Mouse (Mus musculus) urinary bladder, postnatal 10 days (tissue): ENCODE results near the gene Sumf1.
A peak's percentile ranks its signal among the peaks of the same experiment; 100 is the strongest.

ENCODE experiments used
- DNase-seq: peaks from one replicate; pipeline ENCODE4 v3.0.0; 2022; ENCODE audit warnings: low spot score

Sumf1 gene

GRCm38 (mm10) chr6:108184847-108185684, at the start of gene Sumf1:
Gene Sumf1 (minus strand): TSS chr6:108185582.
- DNase-seq = peak; percentile 79

GRCm38 (mm10) chr6:108234536-108234935, 49.2 kb upstream of the Sumf1 start:
- DNase-seq = no peak

- DNase-seq = no peak
Measured at GRCm38 (mm10) chr6:108233070-108233469, 47.7 kb upstream of the Sumf1 start.

- no peak for DNase-seq
Measured at GRCm38 (mm10) chr6:108231892-108232710, 46.7 kb upstream of the Sumf1 start.

GRCm38 (mm10) chr6:108230608-108231007, 45.2 kb upstream of the Sumf1 start:
- DNase-seq = no peak

GRCm38 (mm10) chr6:108228601-108229000, 43.2 kb upstream of the Sumf1 start:
- DNase-seq = no peak

- DNase-seq = no peak
Measured at GRCm38 (mm10) chr6:108228048-108228447, 42.7 kb upstream of the Sumf1 start.

- no peak for DNase-seq
Measured at GRCm38 (mm10) chr6:108227461-108227860, 42.1 kb upstream of the Sumf1 start.

GRCm38 (mm10) chr6:108226230-108226629, 40.8 kb upstream of the Sumf1 start:
- no peak for DNase-seq

- DNase-seq = no peak
Measured at GRCm38 (mm10) chr6:108225027-108225426, 39.6 kb upstream of the Sumf1 start.

- no peak for DNase-seq
Measured at GRCm38 (mm10) chr6:108224361-108224760, 39.0 kb upstream of the Sumf1 start.

GRCm38 (mm10) chr6:108222875-108223274, 37.5 kb upstream of the Sumf1 start:
- no peak for DNase-seq

GRCm38 (mm10) chr6:108222435-108222834, 37.1 kb upstream of the Sumf1 start:
- DNase-seq = no peak

- no peak for DNase-seq
Measured at GRCm38 (mm10) chr6:108217987-108218386, 32.6 kb upstream of the Sumf1 start.

- DNase-seq = no peak
Measured at GRCm38 (mm10) chr6:108216832-108217231, 31.4 kb upstream of the Sumf1 start.

- no peak for DNase-seq
Measured at GRCm38 (mm10) chr6:108216091-108216490, 30.7 kb upstream of the Sumf1 start.

GRCm38 (mm10) chr6:108214294-108214925, 29.0 kb upstream of the Sumf1 start:
- no peak for DNase-seq

GRCm38 (mm10) chr6:108213481-108214293, 28.3 kb upstream of the Sumf1 start:
- DNase-seq = no peak

- DNase-seq = peak; percentile 94
Measured at GRCm38 (mm10) chr6:108212881-108213295, 27.5 kb upstream of the Sumf1 start, which contains the start of gene Itpr1. Gene Itpr1 (plus strand): TSS chr6:108213096.

GRCm38 (mm10) chr6:108211896-108212880, 26.8 kb upstream of the Sumf1 start:
- no peak for DNase-seq
